Mouse (Mus musculus) small intestine, adult 2 months (tissue): Measurements from ENCODE around the gene 4931428L18Rik.

ENCODE experiments used
- CTCF ChIP-seq: fragments of 200-500 bp; IDR thresholded peaks from 2 replicates; pipeline ENCODE4 v1.5.1; 2012; ENCODE audit warnings: low read depth, mild to moderate bottlenecking, control low read depth, inconsistent platforms, low read length, moderate library complexity, mixed read lengths; ENCODE audit not compliant: insufficient replicate concordance, insufficient read length; ENCODE audit errors: extremely low read depth
- POLR2A ChIP-seq: fragments of 200-500 bp; IDR thresholded peaks from 2 replicates; pipeline ENCODE4 v1.6.1; 2012; ENCODE audit warnings: low read depth, mild to moderate bottlenecking, control low read depth, inconsistent platforms, low read length, moderate library complexity

- TF ChIP-seq CTCF = no peak
- TF ChIP-seq POLR2A = no peak
These were observed 114.5 kb downstream of the 4931428L18Rik start for GRCm38 (mm10) chr1:31107961-31108360.
